Mouse (Mus musculus) thymus, adult 2 months (tissue): ENCODE data around the gene Slc48a1. TPM values are rescaled to one million over a fixed set of nuclear protein-coding genes. Genes with fewer than 3 reads are reported as not detected.

Experiments used
- DNase-seq: peaks from one replicate; pipeline ENCODE4 v3.0.0; 2021
- H3K27ac ChIP-seq: fragments of 200-500 bp; 2 replicates; pipeline ENCODE4 v1.5.1; 2012; ENCODE audit warnings: low read length, control low read depth; ENCODE audit not compliant: control insufficient read depth, insufficient read depth
- H3K27me3 ChIP-seq: fragments of 200-500 bp; 2 replicates; pipeline ENCODE4 v1.6.1; 2012; ENCODE audit warnings: mild to moderate bottlenecking, low read length, moderate library complexity, mixed read lengths; ENCODE audit not compliant: control insufficient read depth, insufficient read depth
- H3K36me3 ChIP-seq: fragments of 200-500 bp; 2 replicates; pipeline ENCODE4 v1.6.1; 2012; ENCODE audit warnings: mild to moderate bottlenecking, low read length, moderate library complexity; ENCODE audit not compliant: control insufficient read depth, insufficient read depth
- H3K4me1 ChIP-seq: fragments of 200-500 bp; replicated peaks from 2 replicates; pipeline ENCODE4 v1.6.1; 2012; ENCODE audit warnings: low read length; ENCODE audit not compliant: control insufficient read depth, insufficient read depth
- H3K4me3 ChIP-seq: fragments of 200-500 bp; 2 replicates; pipeline ENCODE4 v1.5.1; 2012; ENCODE audit warnings: mild to moderate bottlenecking, low read length, control low read depth, moderate library complexity; ENCODE audit not compliant: control insufficient read depth, insufficient read depth
- CTCF ChIP-seq: fragments of 200-500 bp; IDR thresholded peaks from 2 replicates; pipeline ENCODE4 v1.5.1; 2012; ENCODE audit warnings: mild to moderate bottlenecking, control low read depth, low read length, moderate library complexity, borderline replicate concordance; ENCODE audit not compliant: control insufficient read depth, poor library complexity, insufficient read depth; ENCODE audit errors: extremely low read depth
- POLR2A ChIP-seq: fragments of 200-500 bp; IDR thresholded peaks from 2 replicates; pipeline ENCODE4 v1.6.1; 2012; ENCODE audit warnings: mild to moderate bottlenecking, low read length, control low read depth, moderate library complexity; ENCODE audit not compliant: control insufficient read depth, poor library complexity, insufficient read depth; ENCODE audit errors: extremely low read depth
- WGBS: fragments of 180-500 bp; shearing (Covaris S2); methylation state at CpG from one replicate; pipeline ENCODE4 v1.1.7; 2018; 5-methylcytosine and 5-hydroxymethylcytosine counted together
- polyA plus RNA-seq: library from polyadenylated mRNA; depleted of rRNA; stranded (reverse); fragments of >200 nt; gene quantifications from 2 replicates; pipeline ENCODE4 v1.2.3, GENCODE M21; 2012; rRNA removed

Gene Slc48a1
- polyA plus RNA-seq, 1 experiment = 62.8 TPM

DNA sequence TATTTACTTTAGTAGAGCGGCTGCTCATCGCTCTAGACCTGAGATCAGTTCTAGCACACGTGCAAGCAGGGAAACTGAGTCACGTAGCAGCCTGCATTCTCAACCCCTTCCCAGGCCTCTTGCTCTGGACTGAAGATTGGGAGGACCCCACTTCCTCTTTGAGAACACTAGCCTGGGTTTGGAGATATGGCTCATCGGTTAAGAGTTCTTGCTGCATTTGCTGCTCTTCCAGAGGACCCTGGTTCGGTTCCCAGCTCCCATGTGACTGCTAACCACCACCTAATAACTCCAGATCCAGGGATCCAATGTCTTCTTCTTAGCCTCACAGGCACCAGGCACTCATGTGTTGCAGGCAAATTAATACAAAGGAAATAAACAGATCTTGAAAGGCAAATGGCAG lies 63.1 kb downstream of the Slc48a1 start:
- Histone ChIP-seq H3K4me1 (peaks cover 58% of the 10 kb centered on the region), H3K27me3 (no peaks in the 10 kb centered on the region), H3K36me3 (no peaks in the 10 kb centered on the region), H3K27ac (peak overlapping the region; percentile 97), H3K4me3 (peak overlapping the region; percentile 59)
- DNase-seq = no peak
- TF ChIP-seq POLR2A (no peak), CTCF (no peak)
- 63% methylated on average over 6 of the region's 6 CpGs for WGBS

DNA sequence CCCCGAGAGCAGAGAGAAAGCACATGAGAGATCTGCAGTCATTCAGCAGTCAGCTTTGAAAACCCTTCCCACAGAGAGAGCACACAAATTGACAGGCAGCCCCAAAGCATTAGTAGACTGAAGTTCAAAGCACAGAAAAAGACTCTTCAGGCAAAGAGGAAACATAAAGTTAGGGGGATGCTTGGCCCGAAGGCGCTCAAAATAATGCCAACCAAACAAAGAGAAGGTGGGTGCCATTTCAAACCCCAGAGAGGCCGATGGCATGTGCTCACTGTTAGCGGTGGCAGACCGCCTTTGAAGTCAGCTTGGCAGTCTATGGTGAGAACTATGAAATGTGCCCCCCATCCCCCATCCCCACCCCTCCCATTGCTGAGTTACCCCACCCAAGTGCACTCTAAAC lies 63.7 kb downstream of the Slc48a1 start:
- no peaks in the 10 kb centered on the region for H3K27me3 ChIP-seq
- peak overlapping the region; percentile 59 for H3K4me3 ChIP-seq
- H3K36me3 ChIP-seq = no peaks in the 10 kb centered on the region
- H3K27ac ChIP-seq = peak overlapping the region; percentile 97
- TF ChIP-seq CTCF (no peak), POLR2A (peak; percentile 68; the same call in 1 of the 2 replicates)
- peaks cover 57% of the 10 kb centered on the region for H3K4me1 ChIP-seq
- 6% methylated on average over 6 of the region's 6 CpGs for WGBS
- peak; percentile 74 for DNase-seq

Other genes with a start within 250 kb of the Slc48a1 start
- 5.6 and 6.0 TPM in 2 replicates for gene Rpap3, start 72.7 kb upstream of the Slc48a1 start, polyA plus RNA-seq
- 276 and 294 TPM in 2 replicates for gene Endou, start 47.2 kb upstream of the Slc48a1 start, polyA plus RNA-seq
- gene Rapgef3, start 10.5 kb upstream of the Slc48a1 start, polyA plus RNA-seq = 276 and 278 TPM in 2 replicates
- 827 and 963 TPM in 2 replicates for gene Hdac7, start 66.0 kb downstream of the Slc48a1 start, polyA plus RNA-seq
- gene Vdr, start 132.1 kb downstream of the Slc48a1 start, polyA plus RNA-seq = 5.3 and 6.2 TPM in 2 replicates
- 38.4 and 40.0 TPM in 2 replicates for gene Tmem106c, start 185.7 kb downstream of the Slc48a1 start, polyA plus RNA-seq
- gene Col2a1, start 226.2 kb downstream of the Slc48a1 start, polyA plus RNA-seq = 0.32 and 0.47 TPM in 2 replicates